Mouse (Mus musculus): ENCODE results near the gene Gnat1.

Gene Gnat1

DNA sequence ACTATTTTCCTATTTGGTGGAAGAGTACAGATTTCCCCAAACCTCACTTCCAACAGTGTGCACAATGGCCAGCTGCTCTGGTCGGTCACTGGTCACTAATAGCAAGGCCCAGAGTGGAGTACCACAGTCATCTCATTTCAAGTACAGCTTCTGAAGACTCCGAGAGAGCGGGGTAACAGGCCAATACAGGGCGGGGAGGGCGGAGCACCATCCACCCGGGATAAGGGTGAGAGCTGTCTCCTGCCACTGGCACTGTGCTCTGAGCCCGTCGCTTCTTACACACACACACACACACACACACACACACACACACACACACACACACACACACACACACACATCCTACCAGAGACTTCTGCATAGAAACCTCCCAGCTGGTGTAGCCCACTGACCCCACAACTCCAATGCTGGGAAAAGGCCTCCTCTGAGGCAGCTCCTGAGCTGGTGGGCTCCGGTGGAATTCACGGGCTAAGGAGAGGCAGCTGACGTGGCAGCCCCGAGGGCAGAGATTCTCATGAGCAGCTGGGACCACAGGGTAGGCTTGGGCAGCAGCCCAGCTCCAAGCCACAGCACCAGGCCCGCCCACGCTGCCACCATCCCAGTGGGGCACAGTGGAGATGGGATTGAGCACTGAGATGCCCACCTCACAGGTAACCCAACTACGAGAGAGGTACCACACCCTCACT, 53.2 kb downstream of the Gnat1 start:
- no peak for DNase-seq (ENCODE audit: low spot score)

DNA sequence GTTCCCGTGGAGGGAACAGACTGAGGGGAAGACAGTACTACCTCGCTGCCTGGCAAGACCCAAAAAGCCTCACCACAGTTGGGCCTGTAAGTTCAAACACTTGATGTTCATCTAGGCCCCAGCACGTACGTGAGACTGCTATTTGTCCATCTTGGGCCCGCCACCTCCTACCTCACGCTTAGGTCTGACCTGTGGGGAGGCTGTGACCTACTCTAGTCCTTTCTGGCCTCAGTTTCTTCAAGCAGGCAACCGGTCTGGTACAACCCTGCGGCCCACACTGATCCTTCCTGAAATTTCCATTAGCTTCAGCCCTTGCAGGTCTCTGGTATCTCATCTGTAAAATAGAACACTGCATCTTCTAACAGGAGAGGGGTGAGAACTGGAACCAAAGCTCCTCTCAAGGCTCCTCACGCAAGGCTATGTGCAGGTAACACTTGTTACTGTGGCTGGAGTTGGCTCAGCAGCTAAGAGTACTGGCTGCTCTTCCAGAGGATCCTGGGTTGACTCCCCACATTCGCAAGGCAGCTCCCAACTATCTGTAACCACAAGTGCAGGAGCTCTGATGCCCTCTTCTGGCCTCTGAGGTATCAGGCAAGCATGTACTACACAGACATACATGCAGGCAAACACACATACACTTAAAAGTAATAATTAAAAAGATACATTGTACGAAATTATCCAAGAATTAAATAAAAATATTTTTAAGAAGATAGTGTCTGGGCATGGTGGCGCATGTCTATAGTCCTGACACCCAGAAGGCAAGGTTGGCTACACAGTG, 54.0 kb downstream of the Gnat1 start:
- no peak for DNase-seq (ENCODE audit: low spot score)

- DNase-seq (ENCODE audit: low spot score), result no peak
Observed at GRCm38 (mm10) chr9:107624951-107625350, 54.6 kb downstream of the Gnat1 start.

- no peak for DNase-seq (ENCODE audit: low spot score)
Observed at GRCm38 (mm10) chr9:107624539-107624938, 55.0 kb downstream of the Gnat1 start.
